Mouse (Mus musculus): Measurements from ENCODE around the gene Ccdc189. TPM values are rescaled to one million over a fixed set of nuclear protein-coding genes. Genes with fewer than 3 reads are reported as not detected.

Gene Ccdc189
- total and polyA plus RNA-seq, 2 experiments from 2014 or later, result 8.1 to 11.8 TPM

DNA sequence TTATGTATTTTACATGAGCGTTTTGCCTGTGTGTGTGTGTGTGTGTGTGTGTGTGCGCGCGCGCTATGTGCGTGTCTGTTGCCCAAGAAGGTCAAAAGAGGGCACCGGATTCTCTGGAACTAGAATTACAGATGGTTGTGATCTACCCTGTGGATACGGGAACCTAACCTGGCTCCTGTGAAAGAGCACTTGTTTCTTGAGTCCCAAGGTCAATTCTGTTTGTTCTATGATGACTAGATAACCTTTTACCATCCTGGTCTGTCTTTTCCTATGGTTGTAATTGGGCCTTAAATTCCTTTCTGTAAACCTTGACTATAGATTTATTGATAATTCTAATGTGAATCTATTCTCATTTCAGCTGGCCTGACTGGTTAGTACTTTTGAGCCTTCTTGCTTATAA is 36.8 kb downstream of the Ccdc189 start:
- DNase-seq (ENCODE audit: low spot score), result no peak
- no peak overlapping the region for H3K27ac ChIP-seq (ENCODE audit: low read depth, low read length)
- H3K27me3 ChIP-seq (ENCODE audit: insufficient read depth, low read length), result no peaks in the 10 kb centered on the region
- peaks cover 42% of the 10 kb centered on the region for H3K36me3 ChIP-seq (ENCODE audit: insufficient read depth, low read length)
- H3K4me3 ChIP-seq (ENCODE audit: low read depth, low read length), result no peak overlapping the region
- H3K4me2 ChIP-seq (ENCODE audit: low read depth, low read length, poor library complexity, severe bottlenecking), result no peak overlapping the region
- no peaks in the 10 kb centered on the region for H3K4me1 ChIP-seq (ENCODE audit: insufficient read depth, low read length)
- no peak overlapping the region for H3K9ac ChIP-seq (replicated peaks; ENCODE audit: low read length, poor library complexity, severe bottlenecking)
- ATAC-seq (ENCODE audit: low FRiP score), result no peak
- no peak for TF ChIP-seq CTCF (IDR thresholded peaks at IDR 0.05)
- 97% methylated on average over 8 of the region's 8 CpGs for WGBS
- H3K9me3 ChIP-seq (ENCODE audit: low read length), result no peaks in the 10 kb centered on the region

DNA sequence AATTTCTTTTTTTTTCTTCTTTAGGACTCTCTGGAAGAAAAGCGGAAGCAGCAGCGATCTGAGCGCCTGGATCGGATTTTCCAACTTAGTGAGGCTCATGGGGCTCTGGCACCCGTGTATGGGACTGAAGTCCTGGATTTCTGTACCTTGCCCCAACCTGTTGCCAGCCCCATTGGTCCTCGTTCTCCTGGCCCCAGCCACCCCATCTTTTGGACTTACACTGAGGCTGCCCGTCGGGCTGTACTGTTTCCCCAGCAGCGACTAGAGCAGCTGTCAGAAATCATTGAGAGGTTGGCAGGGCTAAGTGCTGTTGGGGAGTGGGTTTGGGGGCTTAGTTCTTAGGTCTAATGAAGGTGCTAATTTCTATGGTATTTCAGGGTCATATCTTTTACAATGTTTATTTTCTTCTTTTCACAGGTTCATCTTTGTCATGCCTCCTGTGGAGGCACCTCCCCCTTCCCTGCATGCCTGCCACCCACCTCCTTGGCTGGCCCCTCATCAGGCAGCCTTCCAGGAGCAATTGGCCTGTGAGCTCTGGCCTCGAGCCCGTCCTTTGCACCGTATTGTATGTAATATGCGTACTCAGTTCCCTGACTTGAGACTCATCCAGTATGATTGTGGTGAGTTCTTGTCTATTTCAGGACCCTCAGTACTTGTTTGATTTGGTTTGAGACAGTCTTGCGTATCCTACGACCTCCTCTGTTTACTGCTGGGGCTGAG is 39.1 kb downstream of the Ccdc189 start:
- peak; percentile 42 for DNase-seq (ENCODE audit: low spot score)
- no peak for ATAC-seq (ENCODE audit: low FRiP score)
- Histone ChIP-seq H3K36me3 (ENCODE audit: insufficient read depth, low read length) (peaks cover 41% of the 10 kb centered on the region), H3K27ac (ENCODE audit: low read depth, low read length) (no peak overlapping the region), H3K4me3 (ENCODE audit: low read depth, low read length) (no peak overlapping the region), H3K4me1 (ENCODE audit: insufficient read depth, low read length) (no peaks in the 10 kb centered on the region), H3K9me3 (ENCODE audit: low read length) (no peaks in the 10 kb centered on the region), H3K27me3 (ENCODE audit: insufficient read depth, low read length) (no peaks in the 10 kb centered on the region), H3K9ac (replicated peaks; ENCODE audit: low read length, poor library complexity, severe bottlenecking) (no peak overlapping the region), H3K4me2 (ENCODE audit: low read depth, low read length, poor library complexity, severe bottlenecking) (no peak overlapping the region)
- 84% methylated on average over 15 of the region's 15 CpGs for WGBS
- no peak for TF ChIP-seq CTCF (IDR thresholded peaks at IDR 0.05)

GRCm38 (mm10) chr7:127541671-127542070 is 46.7 kb downstream of the Ccdc189 start:
- 98% methylated on average over 3 of the region's 3 CpGs for WGBS
- Histone ChIP-seq H3K27me3 (ENCODE audit: insufficient read depth, low read length) (no peaks in the 10 kb centered on the region), H3K4me2 (ENCODE audit: low read depth, low read length, poor library complexity, severe bottlenecking) (no peak overlapping the region), H3K9ac (replicated peaks; ENCODE audit: low read length, poor library complexity, severe bottlenecking) (no peak overlapping the region), H3K27ac (ENCODE audit: low read depth, low read length) (no peak overlapping the region), H3K4me1 (ENCODE audit: insufficient read depth, low read length) (no peaks in the 10 kb centered on the region), H3K36me3 (ENCODE audit: insufficient read depth, low read length) (peaks cover 68% of the 10 kb centered on the region), H3K4me3 (ENCODE audit: low read depth, low read length) (no peak overlapping the region), H3K9me3 (ENCODE audit: low read length) (no peaks in the 10 kb centered on the region)
- DNase-seq (ENCODE audit: low spot score), result no peak
- no peak for TF ChIP-seq CTCF (IDR thresholded peaks at IDR 0.05)
- no peak for ATAC-seq (ENCODE audit: low FRiP score)

Other genes starting within 250 kb of the Ccdc189 start
- gene Zfp768, start 243.0 kb downstream of the Ccdc189 start, total RNA-seq (2014; rRNA removed), result 47.2 and 56.3 TPM in 2 replicates
- 12.7 and 14.9 TPM in 2 replicates for gene Zfp768, start 243.0 kb downstream of the Ccdc189 start, polyA plus RNA-seq (2015; fragmentation: Nextera tagmentation; extraction: Ambion mirVana)
- 8.3 and 8.6 TPM in 2 replicates for gene Zfp747, start 212.5 kb downstream of the Ccdc189 start, total RNA-seq (2014; rRNA removed)
- 4.0 and 5.8 TPM in 2 replicates for gene Zfp747, start 212.5 kb downstream of the Ccdc189 start, polyA plus RNA-seq (2015; fragmentation: Nextera tagmentation; extraction: Ambion mirVana)
- gene 9130019O22Rik, start 201.4 kb downstream of the Ccdc189 start, total RNA-seq (2014; rRNA removed), result 4.0 and 4.1 TPM in 2 replicates
- gene 9130019O22Rik, start 201.4 kb downstream of the Ccdc189 start, polyA plus RNA-seq (2015; fragmentation: Nextera tagmentation; extraction: Ambion mirVana), result 1.4 and 2.0 TPM in 2 replicates
- gene E430018J23Rik, start 195.0 kb downstream of the Ccdc189 start, total RNA-seq (2014; rRNA removed), result 8.5 and 9.1 TPM in 2 replicates
- 1.4 and 1.9 TPM in 2 replicates for gene E430018J23Rik, start 195.0 kb downstream of the Ccdc189 start, polyA plus RNA-seq (2015; fragmentation: Nextera tagmentation; extraction: Ambion mirVana)
- 4.7 and 6.7 TPM in 2 replicates for gene Zfp764, start 181.8 kb downstream of the Ccdc189 start, total RNA-seq (2014; rRNA removed)
- gene Zfp764, start 181.8 kb downstream of the Ccdc189 start, polyA plus RNA-seq (2015; fragmentation: Nextera tagmentation; extraction: Ambion mirVana), result 2.7 and 3.6 TPM in 2 replicates
- 21.1 and 33.1 TPM in 2 replicates for gene Zfp688, start 166.5 kb downstream of the Ccdc189 start, total RNA-seq (2014; rRNA removed)
- gene Zfp688, start 166.5 kb downstream of the Ccdc189 start, polyA plus RNA-seq (2015; fragmentation: Nextera tagmentation; extraction: Ambion mirVana), result 34.3 and 36.0 TPM in 2 replicates
- 7.7 and 11.0 TPM in 2 replicates for gene Zfp689, start 139.4 kb downstream of the Ccdc189 start, total RNA-seq (2014; rRNA removed)
- gene Zfp689, start 139.4 kb downstream of the Ccdc189 start, polyA plus RNA-seq (2015; fragmentation: Nextera tagmentation; extraction: Ambion mirVana), result 7.3 and 8.0 TPM in 2 replicates
- gene Prr14, start 129.0 kb downstream of the Ccdc189 start, total RNA-seq (2014; rRNA removed), result 36.2 and 38.7 TPM in 2 replicates
- gene Prr14, start 129.0 kb downstream of the Ccdc189 start, polyA plus RNA-seq (2015; fragmentation: Nextera tagmentation; extraction: Ambion mirVana), result 28.2 and 28.3 TPM in 2 replicates
- 41.0 and 44.8 TPM in 2 replicates for gene Fbrs, start 109.4 kb downstream of the Ccdc189 start, total RNA-seq (2014; rRNA removed)
- gene Fbrs, start 109.4 kb downstream of the Ccdc189 start, polyA plus RNA-seq (2015; fragmentation: Nextera tagmentation; extraction: Ambion mirVana), result 9.6 and 11.8 TPM in 2 replicates
- 31.7 and 50.8 TPM in 2 replicates for gene Srcap, start 76.6 kb downstream of the Ccdc189 start, total RNA-seq (2014; rRNA removed)
- gene Srcap, start 76.6 kb downstream of the Ccdc189 start, polyA plus RNA-seq (2015; fragmentation: Nextera tagmentation; extraction: Ambion mirVana), result 25.9 and 30.4 TPM in 2 replicates
- gene Gm42715, start 69.0 kb downstream of the Ccdc189 start, total RNA-seq (2014; rRNA removed), result 19.6 and 32.1 TPM in 2 replicates
- 9.0 and 11.4 TPM in 2 replicates for gene Gm42715, start 69.0 kb downstream of the Ccdc189 start, polyA plus RNA-seq (2015; fragmentation: Nextera tagmentation; extraction: Ambion mirVana)
- gene Tmem265, start 27.2 kb downstream of the Ccdc189 start, total RNA-seq (2014; rRNA removed), result 1.9 and 2.7 TPM in 2 replicates
- 8.7 and 9.7 TPM in 2 replicates for gene Tmem265, start 27.2 kb downstream of the Ccdc189 start, polyA plus RNA-seq (2015; fragmentation: Nextera tagmentation; extraction: Ambion mirVana)
- 54.0 and 60.9 TPM in 2 replicates for gene Phkg2, start 15.3 kb downstream of the Ccdc189 start, total RNA-seq (2014; rRNA removed)
- 62.5 and 64.7 TPM in 2 replicates for gene Phkg2, start 15.3 kb downstream of the Ccdc189 start, polyA plus RNA-seq (2015; fragmentation: Nextera tagmentation; extraction: Ambion mirVana)
- 34.5 and 42.9 TPM in 2 replicates for gene Rnf40, start 172 bp upstream of the Ccdc189 start, total RNA-seq (2014; rRNA removed)
- 38.1 and 40.9 TPM in 2 replicates for gene Rnf40, start 172 bp upstream of the Ccdc189 start, polyA plus RNA-seq (2015; fragmentation: Nextera tagmentation; extraction: Ambion mirVana)
- gene Zfp629, start 27.2 kb upstream of the Ccdc189 start, total RNA-seq (2014; rRNA removed), result 36.1 and 42.6 TPM in 2 replicates
- 15.1 and 15.5 TPM in 2 replicates for gene Zfp629, start 27.2 kb upstream of the Ccdc189 start, polyA plus RNA-seq (2015; fragmentation: Nextera tagmentation; extraction: Ambion mirVana)
- gene Bcl7c, start 120.3 kb upstream of the Ccdc189 start, total RNA-seq (2014; rRNA removed), result 115 and 131 TPM in 2 replicates
- gene Bcl7c, start 120.3 kb upstream of the Ccdc189 start, polyA plus RNA-seq (2015; fragmentation: Nextera tagmentation; extraction: Ambion mirVana), result 41.3 and 49.2 TPM in 2 replicates
- gene Ctf1, start 124.1 kb upstream of the Ccdc189 start, total RNA-seq (2014; rRNA removed), result 5.5 and 5.6 TPM in 2 replicates
- gene Ctf1, start 124.1 kb upstream of the Ccdc189 start, polyA plus RNA-seq (2015; fragmentation: Nextera tagmentation; extraction: Ambion mirVana), result 3.2 and 3.8 TPM in 2 replicates
- gene Ctf2, start 143.6 kb upstream of the Ccdc189 start, total RNA-seq (2014; rRNA removed), result not detected in 2 replicates
- gene Ctf2, start 143.6 kb upstream of the Ccdc189 start, polyA plus RNA-seq (2015; fragmentation: Nextera tagmentation; extraction: Ambion mirVana), result not detected in 2 replicates
- gene Fbxl19, start 155.9 kb upstream of the Ccdc189 start, total RNA-seq (2014; rRNA removed), result 207 and 221 TPM in 2 replicates
- 5.9 and 8.3 TPM in 2 replicates for gene Fbxl19, start 155.9 kb upstream of the Ccdc189 start, polyA plus RNA-seq (2015; fragmentation: Nextera tagmentation; extraction: Ambion mirVana)
- 14.8 and 17.6 TPM in 2 replicates for gene Orai3, start 181.2 kb upstream of the Ccdc189 start, total RNA-seq (2014; rRNA removed)
- gene Orai3, start 181.2 kb upstream of the Ccdc189 start, polyA plus RNA-seq (2015; fragmentation: Nextera tagmentation; extraction: Ambion mirVana), result 9.9 and 10.0 TPM in 2 replicates
- 18.0 and 19.8 TPM in 2 replicates for gene Setd1a, start 188.1 kb upstream of the Ccdc189 start, total RNA-seq (2014; rRNA removed)
- gene Setd1a, start 188.1 kb upstream of the Ccdc189 start, polyA plus RNA-seq (2015; fragmentation: Nextera tagmentation; extraction: Ambion mirVana), result 12.7 and 16.4 TPM in 2 replicates
- not detected in 2 replicates for gene Gm49388, start 197.0 kb upstream of the Ccdc189 start, total RNA-seq (2014; rRNA removed)
- gene Gm49388, start 197.0 kb upstream of the Ccdc189 start, polyA plus RNA-seq (2015; fragmentation: Nextera tagmentation; extraction: Ambion mirVana), result not detected in 2 replicates
- 7.1 and 12.8 TPM in 2 replicates for gene Hsd3b7, start 212.0 kb upstream of the Ccdc189 start, total RNA-seq (2014; rRNA removed)
- gene Hsd3b7, start 212.0 kb upstream of the Ccdc189 start, polyA plus RNA-seq (2015; fragmentation: Nextera tagmentation; extraction: Ambion mirVana), result 8.6 and 11.3 TPM in 2 replicates
- gene Stx4a, start 235.7 kb upstream of the Ccdc189 start, total RNA-seq (2014; rRNA removed), result 6.7 and 7.1 TPM in 2 replicates
- gene Stx4a, start 235.7 kb upstream of the Ccdc189 start, polyA plus RNA-seq (2015; fragmentation: Nextera tagmentation; extraction: Ambion mirVana), result 20.0 and 20.7 TPM in 2 replicates
- gene Stx1b, start 236.0 kb upstream of the Ccdc189 start, total RNA-seq (2014; rRNA removed), result 83.6 and 88.9 TPM in 2 replicates
- 83.9 and 87.1 TPM in 2 replicates for gene Stx1b, start 236.0 kb upstream of the Ccdc189 start, polyA plus RNA-seq (2015; fragmentation: Nextera tagmentation; extraction: Ambion mirVana)